Mouse (Mus musculus): ENCODE results near the gene Snai1. TPM values are rescaled to one million over a fixed set of nuclear protein-coding genes. Genes with fewer than 3 reads are reported as not detected.

The Snai1 gene
- polyA plus RNA-seq (2015; fragmentation: Nextera tagmentation; extraction: Ambion mirVana), result 33.0 and 34.0 TPM in 2 replicates

DNA sequence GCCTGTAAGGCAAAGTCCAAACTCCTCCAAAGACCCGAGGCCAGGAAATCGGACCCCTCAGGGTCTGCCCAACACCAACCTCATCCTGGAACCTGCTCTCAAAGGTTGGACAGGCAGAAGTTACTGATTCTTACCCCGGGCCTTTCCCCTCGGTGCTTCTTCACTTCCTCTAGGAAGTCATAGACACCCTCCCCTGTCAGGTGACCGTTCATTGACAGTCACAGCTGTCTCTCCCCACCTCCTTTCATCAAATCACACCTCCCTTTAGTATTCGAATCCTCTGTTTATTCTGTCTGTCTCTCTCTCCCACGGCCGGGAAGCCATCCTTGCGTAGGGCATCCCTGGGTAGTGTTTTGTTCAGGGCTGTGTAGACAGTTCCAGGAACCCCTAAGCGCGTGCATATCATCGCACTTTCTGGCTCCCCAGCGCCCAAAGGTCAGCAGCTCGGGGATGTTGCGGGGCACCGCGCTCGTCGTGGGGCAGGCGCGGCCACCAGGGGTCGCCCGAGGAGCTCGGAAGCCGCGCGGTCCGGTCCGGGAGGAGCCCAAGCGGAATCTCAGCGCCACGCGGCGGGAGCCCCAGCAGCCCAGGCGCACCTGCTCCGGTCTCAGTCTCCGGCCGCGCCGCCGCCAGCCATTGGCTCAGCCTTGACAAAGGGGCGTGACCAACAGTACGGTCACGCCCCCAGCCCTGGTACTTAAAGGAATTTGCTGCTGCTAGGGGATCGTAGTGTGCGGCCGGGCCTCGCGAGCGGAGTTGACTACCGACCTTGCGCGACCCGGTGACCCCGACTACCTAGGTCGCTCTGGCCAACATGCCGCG lies at the start of gene Snai1:
Gene Snai1 (plus strand): TSS at position 720 of the 822 bp plus-strand sequence.

DNA sequence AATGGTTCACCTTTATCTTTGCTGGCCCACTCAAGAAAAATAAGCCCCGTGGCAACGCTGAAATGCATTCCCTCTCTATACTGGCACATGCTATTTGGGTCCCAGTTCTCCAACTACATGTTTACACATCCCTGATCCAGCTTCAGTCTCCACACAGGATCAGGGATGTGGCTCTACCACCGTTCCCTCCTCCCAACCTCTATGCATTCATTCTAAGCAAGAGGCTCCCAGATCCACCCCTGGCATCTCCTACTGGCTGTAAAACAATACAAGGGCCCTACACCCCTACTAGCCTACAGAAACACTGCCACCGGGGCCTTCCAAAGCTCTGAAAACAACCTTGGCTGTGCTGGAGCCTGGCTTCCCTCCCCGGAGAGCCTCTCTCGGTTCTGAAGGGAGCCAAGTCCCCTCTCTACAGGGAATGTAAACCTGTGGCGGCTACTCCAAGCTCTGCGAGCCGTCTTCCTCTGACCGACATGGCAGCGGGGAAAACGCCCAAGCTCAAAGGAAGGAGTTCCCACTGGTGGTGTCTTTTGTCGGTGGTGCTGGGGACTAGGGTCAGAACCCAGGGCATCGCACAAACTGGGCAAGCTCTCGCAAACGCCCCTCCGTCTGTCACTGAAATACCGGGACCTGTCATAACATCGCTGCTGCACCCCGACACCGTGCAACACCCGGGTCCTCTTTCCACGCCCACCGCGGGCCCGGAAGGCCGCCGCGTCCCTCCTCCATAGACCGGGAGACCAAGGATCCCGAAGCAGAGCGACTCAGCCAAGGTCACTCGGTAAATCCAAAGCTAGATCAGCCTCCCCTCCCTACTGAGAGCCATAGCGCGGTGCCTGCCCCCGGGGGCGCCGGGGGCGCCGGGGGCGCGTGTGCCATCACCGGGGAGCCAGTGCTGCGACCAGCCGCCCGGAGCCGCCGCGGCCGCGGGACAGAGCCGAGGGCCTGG lies 46.0 kb upstream of the Snai1 start, which contains the start of gene Rnf114:
Gene Rnf114 (plus strand): TSS at position 889 of the 952 bp plus-strand sequence.

DNA sequence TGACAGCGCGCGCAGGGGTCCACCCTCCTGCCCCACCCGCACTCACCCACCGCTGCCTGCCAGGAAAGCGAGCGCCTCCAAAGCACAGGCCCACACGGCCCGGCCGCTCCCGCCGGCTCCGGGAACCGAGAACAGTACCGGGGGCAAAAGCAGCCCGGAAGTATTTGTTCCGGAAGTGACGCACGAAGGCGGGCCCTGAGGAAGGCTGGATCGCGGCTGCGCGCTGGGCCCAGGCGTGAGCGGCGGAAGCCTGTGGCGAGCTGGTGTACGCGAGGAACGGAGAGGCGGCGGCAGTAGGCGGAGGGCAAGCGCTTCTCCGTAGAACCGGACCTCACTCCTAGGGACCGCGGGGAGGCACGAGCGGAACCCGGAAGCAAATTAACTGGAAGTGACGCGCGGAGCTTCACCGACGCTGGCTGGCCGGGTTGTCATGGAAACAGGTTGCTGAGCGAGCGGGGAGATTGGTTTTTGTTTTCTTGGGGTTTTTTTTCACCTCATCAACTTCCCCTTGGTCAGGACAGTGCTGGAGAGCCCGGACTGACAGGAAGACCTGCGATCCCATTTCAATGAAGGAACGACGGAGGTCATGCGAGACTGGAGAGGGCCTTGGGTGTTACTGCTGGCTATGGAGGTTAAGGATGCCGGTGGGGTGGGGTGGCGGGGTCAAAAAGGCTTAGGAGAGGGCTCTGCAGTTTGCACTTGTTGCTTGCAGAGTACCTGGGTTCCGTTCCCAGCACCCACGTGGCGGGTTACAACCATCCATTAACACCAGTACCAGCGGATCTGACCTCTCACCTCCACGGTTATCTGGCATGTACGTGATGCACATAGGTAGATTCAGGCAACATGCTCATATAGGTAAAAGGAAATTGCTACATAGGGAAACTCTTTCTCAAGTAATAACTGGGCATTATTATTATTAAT lies 45.0 kb upstream of the Snai1 start, which contains the start of gene Spata2:
Gene Spata2 (minus strand): TSS at position 175 of the 924 bp plus-strand sequence.

Other genes with a start within 250 kb of the Snai1 start
- 9.5 and 11.5 TPM in 2 replicates for gene B4galt5, start 189.0 kb upstream of the Snai1 start, polyA plus RNA-seq (2015; fragmentation: Nextera tagmentation; extraction: Ambion mirVana)
- 10.6 and 11.5 TPM in 2 replicates for gene Slc9a8, start 116.5 kb upstream of the Snai1 start, polyA plus RNA-seq (2015; fragmentation: Nextera tagmentation; extraction: Ambion mirVana)
- gene Rnf114, start 45.5 kb upstream of the Snai1 start, polyA plus RNA-seq (2015; fragmentation: Nextera tagmentation; extraction: Ambion mirVana), result 54.8 and 61.5 TPM in 2 replicates
- 7.4 and 7.6 TPM in 2 replicates for gene Spata2, start 45.3 kb upstream of the Snai1 start, polyA plus RNA-seq (2015; fragmentation: Nextera tagmentation; extraction: Ambion mirVana)
- 206 and 234 TPM in 2 replicates for gene Ube2v1, start 93.9 kb downstream of the Snai1 start, polyA plus RNA-seq (2015; fragmentation: Nextera tagmentation; extraction: Ambion mirVana)
- gene Gm20431, start 123.3 kb downstream of the Snai1 start, polyA plus RNA-seq (2015; fragmentation: Nextera tagmentation; extraction: Ambion mirVana), result 4.0 and 6.2 TPM in 2 replicates
- gene Cebpb, start 150.7 kb downstream of the Snai1 start, polyA plus RNA-seq (2015; fragmentation: Nextera tagmentation; extraction: Ambion mirVana), result 25.6 and 46.3 TPM in 2 replicates
- 26.1 and 31.0 TPM in 2 replicates for gene Tmem189, start 151.6 kb downstream of the Snai1 start, polyA plus RNA-seq (2015; fragmentation: Nextera tagmentation; extraction: Ambion mirVana)